Mouse (Mus musculus): ENCODE results near the gene Mms22l. TPM values are rescaled to one million over a fixed set of nuclear protein-coding genes. Genes with fewer than 3 reads are reported as not detected.
"Not testable (repeated sequence)": the region's sequence is repeated elsewhere in the genome, so short reads cannot be mapped to it uniquely, and the experiment has no call there.

The Mms22l gene
- polyA plus RNA-seq, 1 experiment from 2014 or later: 15.3 TPM

DNA sequence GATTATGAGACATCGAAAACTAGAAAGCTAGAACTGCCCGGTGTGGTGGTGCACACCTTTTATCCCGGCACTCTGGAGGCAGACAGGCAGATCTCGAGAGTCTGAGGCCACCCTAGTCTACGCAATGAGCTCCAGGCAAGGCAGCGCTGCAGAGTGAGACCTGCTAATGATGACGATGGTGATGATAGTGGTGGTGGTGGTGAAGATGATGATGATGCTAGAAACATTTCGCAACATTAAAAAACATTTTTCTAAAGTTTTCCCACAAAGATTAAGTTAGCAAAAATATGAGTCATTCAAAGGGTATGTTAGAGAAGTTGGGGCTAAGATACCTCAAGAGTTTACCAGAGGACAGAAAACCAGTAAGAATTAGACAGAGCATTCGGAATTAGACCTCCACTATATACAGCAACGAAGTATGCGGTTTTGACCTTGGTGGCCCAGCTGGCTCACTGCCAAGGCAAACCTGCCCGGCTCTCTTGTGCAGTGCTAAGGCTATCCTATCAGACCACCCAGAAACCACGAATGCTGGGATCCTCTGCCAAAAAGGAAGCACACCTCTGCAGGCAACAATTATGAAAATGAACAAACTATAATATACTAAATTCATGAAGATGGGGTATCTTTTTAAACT, 129.8 kb downstream of the Mms22l start:
- H3K36me3 ChIP-seq: no peaks in the 10 kb centered on the region
- H3K9ac ChIP-seq (replicated peaks): no peak overlapping the region
- no peak overlapping the region for H3K4me2 ChIP-seq (replicated peaks)
- ATAC-seq: no peak
- H3K4me1 ChIP-seq (replicated peaks): peaks cover 9% of the 10 kb centered on the region
- no peak overlapping the region for H3K27ac ChIP-seq
- H3K9me3 ChIP-seq: no peaks in the 10 kb centered on the region
- 87% methylated on average over 13 of the region's 13 CpGs for WGBS
- no peak overlapping the region for H3K4me3 ChIP-seq (replicated peaks)
- no peaks in the 10 kb centered on the region for H3K27me3 ChIP-seq

DNA sequence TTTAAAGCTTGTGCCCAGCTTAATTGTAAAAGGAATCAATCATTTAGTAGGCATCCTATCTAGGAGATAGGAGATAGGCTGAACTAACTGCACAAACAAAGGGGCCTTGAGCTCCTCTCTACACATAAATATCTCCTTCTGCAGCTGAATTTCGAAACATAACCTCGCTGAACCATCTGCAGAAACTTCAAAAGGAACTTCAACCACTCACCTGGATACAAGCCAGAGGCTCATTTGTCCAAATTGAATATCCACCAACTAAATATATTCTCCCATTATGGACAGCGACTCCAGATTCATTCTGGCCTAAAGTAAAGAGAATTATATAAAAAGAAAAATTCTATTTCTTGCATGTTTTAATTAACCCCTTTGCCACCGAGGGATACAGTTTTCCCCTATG, 130.4 kb downstream of the Mms22l start:
- H3K9me3 ChIP-seq: no peaks in the 10 kb centered on the region

DNA sequence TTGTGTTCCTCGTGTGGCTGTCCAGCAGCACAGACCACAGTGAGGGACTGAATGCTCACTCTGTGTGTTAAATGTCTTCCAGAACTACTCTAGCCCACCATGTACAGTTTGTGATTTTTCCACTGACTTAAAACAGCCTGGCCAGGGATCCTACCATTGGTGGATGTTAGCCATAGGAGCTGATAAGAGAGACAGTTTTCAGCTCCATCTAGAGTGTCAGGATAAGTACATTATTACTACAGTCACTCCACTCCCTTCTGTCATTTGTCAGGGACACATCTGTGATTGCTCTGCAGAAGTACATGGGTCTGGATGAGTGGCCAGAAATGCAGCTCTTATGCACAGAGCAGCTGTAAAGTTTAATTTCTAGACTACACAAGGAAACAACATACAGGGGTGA, 131.6 kb downstream of the Mms22l start:
- no peak overlapping the region for H3K4me3 ChIP-seq (replicated peaks)
- peak overlapping the region; percentile 39; the same call in 1 of the 2 replicates for H3K27ac ChIP-seq
- 55% methylated on average over 1 of the region's 1 CpGs for WGBS
- H3K36me3 ChIP-seq: no peaks in the 10 kb centered on the region
- no peaks in the 10 kb centered on the region for H3K27me3 ChIP-seq
- no peaks in the 10 kb centered on the region for H3K9me3 ChIP-seq
- H3K4me1 ChIP-seq (replicated peaks): peaks cover 23% of the 10 kb centered on the region
- ATAC-seq: no peak
- no peak overlapping the region for H3K4me2 ChIP-seq (replicated peaks)
- no peak overlapping the region for H3K9ac ChIP-seq (replicated peaks)

More for the DNA sequence above, 130.4 kb downstream of the Mms22l start:
- Histone ChIP-seq H3K36me3 (no peaks in the 10 kb centered on the region), H3K9ac (replicated peaks) (no peak overlapping the region), H3K27ac (no peak overlapping the region), H3K4me1 (replicated peaks) (peaks cover 15% of the 10 kb centered on the region), H3K27me3 (no peaks in the 10 kb centered on the region), H3K4me2 (replicated peaks) (no peak overlapping the region), H3K4me3 (replicated peaks) (no peak overlapping the region)
- WGBS: 87% methylated on average over 4 of the region's 4 CpGs
- ATAC-seq: no peak

DNA sequence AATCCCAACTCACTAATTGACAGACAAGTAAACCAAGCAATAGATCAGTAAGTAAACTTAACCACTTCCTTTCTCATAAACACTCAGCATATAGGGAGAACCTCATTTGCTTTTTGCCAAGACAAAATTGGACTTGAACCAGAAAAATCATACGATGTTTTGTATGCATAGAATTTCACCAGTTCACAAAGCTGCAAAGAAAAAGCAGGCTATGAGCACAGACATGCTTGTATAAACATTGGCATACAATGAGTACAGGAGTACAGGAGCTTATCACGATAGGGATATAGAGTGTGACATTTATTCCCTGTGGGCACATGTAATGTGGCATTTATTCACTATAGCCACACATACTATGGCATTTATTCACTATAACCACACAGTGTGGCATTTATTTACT, 134.2 kb downstream of the Mms22l start:
- H3K4me3 ChIP-seq (replicated peaks): no peak overlapping the region
- 79% methylated on average over 2 of the region's 2 CpGs for WGBS
- peaks cover 23% of the 10 kb centered on the region for H3K4me1 ChIP-seq (replicated peaks)
- no peak for ATAC-seq
- H3K4me2 ChIP-seq (replicated peaks): no peak overlapping the region
- H3K27ac ChIP-seq: 0 out of 2 replicates have a peak overlapping the region, but pooled peaks have one; percentile 19
- no peak overlapping the region for H3K9ac ChIP-seq (replicated peaks)
- no peaks in the 10 kb centered on the region for H3K36me3 ChIP-seq
- no peaks in the 10 kb centered on the region for H3K9me3 ChIP-seq
- H3K27me3 ChIP-seq: no peaks in the 10 kb centered on the region

DNA sequence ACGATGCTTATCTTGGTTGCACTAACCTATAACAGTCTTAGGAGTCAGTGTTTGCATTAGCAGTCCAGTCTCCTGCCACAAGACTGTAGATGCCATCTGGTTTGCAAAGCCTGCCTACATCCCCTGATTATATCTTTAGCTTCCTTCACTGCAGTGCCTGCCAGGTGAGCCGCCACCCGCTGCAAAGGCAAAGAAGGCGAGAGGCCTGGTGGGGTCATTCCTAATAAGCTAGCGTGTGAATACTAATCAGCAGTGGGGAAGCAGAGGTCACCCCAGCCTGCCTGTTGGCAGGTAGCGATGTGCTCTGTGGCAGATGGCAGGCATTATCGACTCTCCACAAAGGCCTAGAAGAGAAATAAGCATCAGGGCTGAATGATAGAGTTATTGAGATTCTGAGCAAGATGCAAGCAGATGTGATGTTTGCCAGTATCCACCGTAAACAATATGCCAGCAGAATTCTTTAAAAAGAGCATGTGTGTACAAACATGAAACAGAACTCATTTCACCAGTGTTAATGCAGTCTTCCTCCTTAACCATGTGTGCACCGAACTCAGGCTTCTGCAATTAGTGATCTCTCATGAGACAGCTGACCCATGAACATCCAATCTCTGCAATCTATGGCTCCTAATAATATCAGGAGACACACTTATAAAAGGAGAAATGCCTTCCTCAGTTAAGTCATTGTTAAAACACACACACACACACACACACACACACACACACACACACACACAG, 135.1 kb downstream of the Mms22l start:
- ATAC-seq: peak; percentile 85
- H3K9me3 ChIP-seq: no peaks in the 10 kb centered on the region
- peak overlapping the region; percentile 15; the same call in 1 of the 2 replicates for H3K9ac ChIP-seq (replicated peaks)
- no peaks in the 10 kb centered on the region for H3K36me3 ChIP-seq
- H3K4me2 ChIP-seq (replicated peaks): no peak overlapping the region
- 45% methylated on average over 9 of the region's 9 CpGs for WGBS
- peak overlapping the region; percentile 68 for H3K27ac ChIP-seq
- peaks cover 23% of the 10 kb centered on the region for H3K4me1 ChIP-seq (replicated peaks)
- no peak overlapping the region for H3K4me3 ChIP-seq (replicated peaks)
- H3K27me3 ChIP-seq: no peaks in the 10 kb centered on the region

DNA sequence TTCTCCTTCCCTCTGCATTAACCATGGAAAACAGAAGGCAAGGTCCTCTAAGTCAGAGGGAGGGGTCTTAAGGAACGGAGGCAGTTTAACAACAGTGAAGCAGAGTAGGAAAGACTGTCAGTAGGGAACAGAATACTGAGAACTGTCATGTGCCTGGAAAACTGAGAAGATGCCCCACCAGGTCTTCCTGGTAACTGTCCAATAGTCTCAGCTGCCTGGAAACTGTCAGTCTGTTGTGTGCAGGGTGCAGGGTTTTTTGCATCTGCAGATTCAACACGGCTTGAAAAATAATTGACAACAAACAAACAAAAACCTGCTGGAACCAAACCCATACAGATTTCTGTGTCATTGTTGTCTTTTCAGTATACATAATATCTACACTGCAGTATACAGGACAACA, 146.1 kb downstream of the Mms22l start:
- no peaks in the 10 kb centered on the region for H3K36me3 ChIP-seq
- no peak for ATAC-seq
- H3K9ac ChIP-seq (replicated peaks): no peak overlapping the region
- 81% methylated on average over 2 of the region's 2 CpGs for WGBS
- H3K9me3 ChIP-seq: no peaks in the 10 kb centered on the region
- H3K4me3 ChIP-seq (replicated peaks): no peak overlapping the region
- H3K27ac ChIP-seq: no peak overlapping the region
- H3K27me3 ChIP-seq: no peaks in the 10 kb centered on the region
- H3K4me2 ChIP-seq (replicated peaks): no peak overlapping the region
- no peaks in the 10 kb centered on the region for H3K4me1 ChIP-seq (replicated peaks)

DNA sequence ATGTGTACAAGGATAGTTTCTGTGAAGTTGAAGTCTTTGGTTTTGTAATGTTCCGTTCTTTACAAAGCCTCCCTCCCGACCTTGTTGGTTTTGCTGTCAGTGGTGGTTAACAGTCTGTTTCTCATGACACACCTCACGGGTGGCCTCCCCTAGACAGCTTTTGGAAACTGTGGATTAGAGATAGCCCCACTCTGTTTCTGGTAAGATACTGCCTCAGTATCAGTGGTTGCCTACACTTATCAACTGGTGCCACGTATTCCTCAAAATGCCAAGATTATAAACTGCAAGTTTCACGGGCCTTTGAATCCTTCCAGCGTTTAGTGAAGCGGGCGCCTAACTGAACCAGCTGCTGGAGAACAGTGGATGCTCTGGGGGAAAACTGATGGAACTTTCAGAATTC, 148.5 kb downstream of the Mms22l start:
- H3K9me3 ChIP-seq; H3K9ac ChIP-seq (replicated peaks); ATAC-seq; H3K4me2 ChIP-seq (replicated peaks); H3K4me3 ChIP-seq (replicated peaks); H3K4me1 ChIP-seq (replicated peaks); H3K27me3 ChIP-seq; H3K27ac ChIP-seq; H3K36me3 ChIP-seq: not testable (repeated sequence)
- WGBS: 94% methylated on average over 7 of the region's 8 CpGs

Data from midbrain, embryonic 13.5 days (tissue).